Mouse (Mus musculus) ES-E14 (cell line): Measurements from ENCODE around the gene Gm20458. TPM values are rescaled to one million over a fixed set of nuclear protein-coding genes. Genes with fewer than 3 reads are reported as not detected.
A peak's percentile ranks its signal among the peaks of the same experiment; 100 is the strongest.

ENCODE experiments used
- DNase-seq: peaks from one replicate; pipeline ENCODE4 v3.0.0-alpha.2; 2013; ENCODE audit warnings: low read depth, low spot score
- H3K27ac ChIP-seq: 2 replicates; pipeline ENCODE4 v1.5.1; 2012; ENCODE audit warnings: low read depth, mild to moderate bottlenecking, low read length, moderate library complexity, mixed read lengths; ENCODE audit not compliant: poor library complexity, insufficient read depth, severe bottlenecking
- H3K36me3 ChIP-seq: 2 replicates; pipeline ENCODE4 v1.6.1; 2012; ENCODE audit warnings: mild to moderate bottlenecking, low read length, moderate library complexity, mixed read lengths; ENCODE audit not compliant: control insufficient read depth, poor library complexity, insufficient read depth, severe bottlenecking
- H3K4me1 ChIP-seq, 2 experiments: fragments of 150-350 bp in 1 of 2; sonication (generic) in 1 of 2; 2 replicates each; pipeline ENCODE4 v1.6.1; 2012; ENCODE audit warnings: low read length in 2 of 2, mild to moderate bottlenecking in 1 of 2, mixed read lengths in 1 of 2; ENCODE audit not compliant: control insufficient read depth in 2 of 2, insufficient read depth in 2 of 2, poor library complexity in 1 of 2
- H3K4me3 ChIP-seq, 2 experiments: fragments of 150-350 bp in 1 of 2; sonication (generic) in 1 of 2; 2 replicates each; pipeline ENCODE4 v1.5.1; 2012; ENCODE audit warnings: low read length in 2 of 2, low read depth in 1 of 2, mild to moderate bottlenecking in 1 of 2, mixed read lengths in 1 of 2; ENCODE audit not compliant: insufficient read depth in 1 of 2, poor library complexity in 1 of 2, severe bottlenecking in 1 of 2
- H3K9ac ChIP-seq: 2 replicates; pipeline ENCODE4 v1.6.1; 2012; ENCODE audit warnings: low read depth, mild to moderate bottlenecking, low read length, mixed read lengths; ENCODE audit not compliant: poor library complexity, insufficient read depth, severe bottlenecking
- H3K9me3 ChIP-seq: fragments of 150-350 bp; sonication (generic); 2 replicates; pipeline ENCODE4 v1.6.1; 2012; ENCODE audit warnings: low read depth, mild to moderate bottlenecking, low read length; ENCODE audit not compliant: control insufficient read depth, insufficient read depth
- CHD2 ChIP-seq: IDR thresholded peaks from 2 replicates; pipeline ENCODE4 v1.6.1; 2014; ENCODE audit warnings: mild to moderate bottlenecking, low read depth, low read length, inconsistent platforms
- HCFC1 ChIP-seq: IDR thresholded peaks from 2 replicates; pipeline ENCODE4 v1.6.1; 2012; ENCODE audit warnings: low read length, inconsistent platforms, borderline replicate concordance; ENCODE audit not compliant: insufficient read depth
- MAFK ChIP-seq: IDR thresholded peaks from 2 replicates; pipeline ENCODE4 v1.6.1; 2014; ENCODE audit warnings: mild to moderate bottlenecking, low read depth, low read length, inconsistent platforms; ENCODE audit not compliant: insufficient read depth
- ZC3H11A ChIP-seq: IDR thresholded peaks from 2 replicates; pipeline ENCODE4 v1.6.1; 2012; ENCODE audit warnings: low read depth, mild to moderate bottlenecking, inconsistent platforms, low read length, borderline replicate concordance
- ZNF384 ChIP-seq: IDR thresholded peaks from 2 replicates; pipeline ENCODE4 v1.6.1; 2012; ENCODE audit warnings: low read depth, low read length, inconsistent platforms
- in situ Hi-C, 2 experiments: fragments of 600-800 bp; cut with MboI; formaldehyde crosslinking; loops; one replicate each; pipeline ENCODE4 v1.15.1; 2025; ENCODE audit warnings: low sequenced_read_pairs in 2 of 2, inconsistent platforms in 1 of 2; ENCODE audit not compliant: unreplicated experiment in 2 of 2
- total RNA-seq: library from RNA; depleted of rRNA; stranded (reverse); fragments of 300-350 nt; gene quantifications from 2 replicates; pipeline ENCODE4 v1.2.3, GENCODE M21; 2012

Gene Gm20458
- total RNA-seq, 1 experiment: not detected

- peaks cover 3% of the 10 kb centered on the region; the same call in 1 of the 2 replicates for H3K36me3 ChIP-seq
- TF ChIP-seq MAFK: no peak
- no peak for TF ChIP-seq ZC3H11A
- no peak for TF ChIP-seq CHD2
Observed at GRCm38 (mm10) chr2:164444701-164445100, 16.1 kb upstream of the Gm20458 start.

GRCm38 (mm10) chr2:164445399-164446085 is 15.2 kb upstream of the Gm20458 start:
- Histone ChIP-seq H3K9ac (no peak overlapping the region), H3K4me3 (no peak overlapping the region), H3K27ac (peak overlapping the region; percentile 33; the same call in 1 of the 2 replicates), H3K4me1 (peaks cover 5 to 15% of the 10 kb centered on the region in 2 experiments), H3K9me3 (no peaks in the 10 kb centered on the region), H3K36me3 (peaks cover 3% of the 10 kb centered on the region; the same call in 1 of the 2 replicates)
- TF ChIP-seq ZNF384 (no peak), ZC3H11A (no peak), MAFK (no peak), CHD2 (no peak), HCFC1 (no peak)
- DNase-seq: no peak
- in situ Hi-C loops: no loop called here

More at GRCm38 (mm10) chr2:164444701-164445100, 16.1 kb upstream of the Gm20458 start:
- in situ Hi-C loops: no loop called here
- H3K4me3 ChIP-seq: no peak overlapping the region
- peaks cover 5 to 22% of the 10 kb centered on the region in 2 experiments for H3K4me1 ChIP-seq
- no peaks in the 10 kb centered on the region for H3K9me3 ChIP-seq
- no peak overlapping the region for H3K9ac ChIP-seq
- DNase-seq: no peak
- H3K27ac ChIP-seq: no peak overlapping the region; the same call in 1 of the 2 replicates

DNA sequence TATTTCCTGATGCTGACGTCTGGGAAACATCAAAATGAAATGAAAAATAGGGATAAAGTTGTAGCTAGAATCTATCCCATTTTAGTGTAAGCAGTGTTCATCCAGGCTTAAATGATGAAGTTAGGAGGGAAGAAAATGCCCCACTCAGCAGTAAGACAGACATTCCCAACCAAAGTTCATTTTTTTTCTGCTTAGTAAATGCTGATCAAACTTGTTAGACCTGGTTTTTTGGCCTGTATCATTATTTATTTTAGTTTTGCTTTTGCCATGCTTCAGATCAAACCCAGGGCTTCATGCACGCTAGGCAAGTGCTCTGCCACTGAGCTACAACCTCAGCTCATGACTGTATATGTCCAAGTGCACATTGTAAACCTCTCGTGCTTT is 14.7 kb upstream of the Gm20458 start:
- H3K36me3 ChIP-seq: peaks cover 2% of the 10 kb centered on the region; the same call in 1 of the 2 replicates
- H3K9me3 ChIP-seq: no peaks in the 10 kb centered on the region
- no peak for DNase-seq
- in situ Hi-C loops: no loop called here
- no peak overlapping the region for H3K9ac ChIP-seq
- TF ChIP-seq ZC3H11A (no peak), HCFC1 (no peak), MAFK (no peak)
- H3K27ac ChIP-seq: no peak overlapping the region
- peaks cover 5 to 12% of the 10 kb centered on the region in 2 experiments for H3K4me1 ChIP-seq
- no peak overlapping the region for H3K4me3 ChIP-seq

GRCm38 (mm10) chr2:164448140-164448539 is 12.6 kb upstream of the Gm20458 start:
- no peak overlapping the region for H3K4me3 ChIP-seq
- H3K36me3 ChIP-seq: no peaks in the 10 kb centered on the region
- peaks cover 6 to 20% of the 10 kb centered on the region in 2 experiments for H3K4me1 ChIP-seq
- DNase-seq: no peak
- no peak for TF ChIP-seq ZC3H11A
- no peak for TF ChIP-seq MAFK
- TF ChIP-seq ZNF384: no peak
- TF ChIP-seq HCFC1: no peak
- TF ChIP-seq CHD2: no peak
- no peak overlapping the region for H3K27ac ChIP-seq
- H3K9ac ChIP-seq: no peak overlapping the region
- in situ Hi-C loops: no loop called here
- H3K9me3 ChIP-seq: no peaks in the 10 kb centered on the region
